Mouse (Mus musculus): ENCODE results near the gene Nr1d2.
"Not testable (repeated sequence)": the region's sequence is repeated elsewhere in the genome, so short reads cannot be mapped to it uniquely, and the experiment has no call there.

Gene Nr1d2

GRCm38 (mm10) chr14:18238750-18239731, at the start of gene Nr1d2:
Nr1d2 (minus strand) TSS chr14:18239127.
- DNase-seq (ENCODE audit: low spot score in 2 of 2): peak; percentile 74 to 93

GRCm38 (mm10) chr14:18287391-18287790, 48.5 kb upstream of the Nr1d2 start:
- no peak for DNase-seq (ENCODE audit: low spot score in 2 of 2)

GRCm38 (mm10) chr14:18286441-18286840, 47.5 kb upstream of the Nr1d2 start:
- no peak for DNase-seq (ENCODE audit: low spot score in 2 of 2)

- DNase-seq (ENCODE audit: low spot score in 2 of 2): no peak
Observed at GRCm38 (mm10) chr14:18285476-18285875, 46.5 kb upstream of the Nr1d2 start.

DNA sequence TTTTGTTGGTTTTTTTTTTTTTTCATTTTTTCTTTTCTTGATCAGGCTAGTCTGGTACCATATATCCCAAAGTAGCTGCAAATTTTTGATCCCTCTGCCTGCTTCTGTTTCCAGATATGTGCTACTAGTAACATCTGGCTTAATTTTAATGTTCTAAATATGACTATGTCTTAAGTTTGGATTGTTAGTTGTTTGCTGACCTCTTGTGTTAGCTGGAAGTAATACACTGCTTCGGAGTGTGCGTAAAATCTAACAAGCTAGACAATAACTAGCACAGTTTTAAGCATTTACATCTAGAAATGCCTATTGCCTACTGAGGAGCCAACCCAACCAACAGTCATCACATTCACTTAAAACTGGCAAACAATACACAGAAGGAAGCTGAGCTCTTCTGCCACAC, 45.7 kb upstream of the Nr1d2 start:
- DNase-seq (ENCODE audit: low spot score in 2 of 2): no peak

GRCm38 (mm10) chr14:18280375-18280774, 41.4 kb upstream of the Nr1d2 start:
- DNase-seq (ENCODE audit: low spot score in 2 of 2): no peak

DNA sequence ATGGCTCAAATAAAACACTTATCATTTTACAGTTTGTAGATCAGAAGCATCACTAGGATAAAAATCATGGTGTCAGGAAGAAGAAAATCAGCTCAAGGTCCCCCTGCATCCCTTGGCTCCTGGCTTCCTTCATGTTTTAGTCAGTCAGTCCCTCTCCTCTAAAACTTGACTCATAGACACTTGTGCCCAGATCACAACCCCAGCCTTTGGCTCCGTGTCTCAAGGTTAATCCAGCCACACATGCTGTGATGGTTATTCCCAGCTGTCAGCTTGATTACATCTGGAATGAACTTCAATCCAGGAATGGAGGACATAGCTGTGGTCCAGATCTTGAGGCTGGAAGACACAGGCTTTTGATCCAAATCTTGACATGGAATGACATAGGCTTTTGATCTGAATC, 35.6 kb upstream of the Nr1d2 start:
- DNase-seq (ENCODE audit: low spot score in 2 of 2): no peak

DNA sequence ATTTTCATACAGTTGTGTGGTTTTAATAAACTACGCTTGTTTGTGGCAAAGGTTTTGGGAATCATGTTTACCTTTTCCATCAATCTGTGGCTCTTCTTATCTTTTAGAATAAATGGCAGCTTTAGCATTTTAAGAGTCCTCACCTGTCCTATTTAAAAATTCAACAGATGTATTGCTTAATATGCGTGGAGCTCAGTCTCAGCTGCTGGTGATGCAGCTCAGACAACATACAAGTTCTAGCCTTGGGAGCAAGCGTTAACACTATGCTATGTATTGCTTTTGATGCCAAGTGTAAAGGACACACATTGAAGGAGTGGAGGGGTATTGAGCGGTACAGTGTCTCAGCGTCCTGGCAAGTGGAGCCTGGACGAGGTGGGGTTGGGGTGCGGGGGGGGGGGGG, 32.7 kb upstream of the Nr1d2 start:
- DNase-seq (ENCODE audit: low spot score in 2 of 2): no peak

GRCm38 (mm10) chr14:18270529-18271441, 31.9 kb upstream of the Nr1d2 start, which contains the start of the genes Nkiras1 and Rpl15:
Nkiras1 (plus strand) TSS chr14:18271136.
Rpl15 (minus strand) TSS chr14:18271391.
- DNase-seq (ENCODE audit: low spot score in 2 of 2): peak; percentile 87 to 97

DNA sequence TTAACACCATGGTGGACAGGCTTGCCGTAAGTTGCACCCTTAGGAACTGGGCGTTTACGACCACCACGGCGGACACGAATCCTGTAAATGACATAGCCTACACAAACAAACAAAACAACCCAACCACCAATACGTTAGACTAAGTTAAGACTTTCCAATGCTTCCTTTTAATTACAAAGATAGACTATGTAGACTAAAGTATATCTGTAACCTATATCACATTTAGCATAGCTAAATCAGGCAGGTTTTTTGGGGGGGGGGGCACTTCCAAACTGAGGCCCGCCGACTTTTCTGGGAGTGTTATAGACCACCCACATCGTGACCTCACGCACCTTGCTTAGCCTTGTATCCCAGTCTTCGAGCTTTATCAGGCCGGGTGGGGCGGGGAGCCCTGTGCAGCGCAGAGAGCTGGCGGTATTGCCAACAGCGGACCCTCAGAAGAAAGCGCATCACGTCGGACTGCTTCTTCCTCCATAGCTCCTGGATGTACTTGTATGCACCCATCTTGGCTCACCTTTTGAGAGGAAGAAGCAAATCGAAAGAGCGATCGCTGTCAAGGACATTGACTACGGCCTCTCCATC, 31.1 kb upstream of the Nr1d2 start:
- DNase-seq (ENCODE audit: low spot score in 2 of 2): not testable (repeated sequence)

GRCm38 (mm10) chr14:18263427-18263826, 24.5 kb upstream of the Nr1d2 start:
- no peak for DNase-seq (ENCODE audit: low spot score in 2 of 2)

DNA sequence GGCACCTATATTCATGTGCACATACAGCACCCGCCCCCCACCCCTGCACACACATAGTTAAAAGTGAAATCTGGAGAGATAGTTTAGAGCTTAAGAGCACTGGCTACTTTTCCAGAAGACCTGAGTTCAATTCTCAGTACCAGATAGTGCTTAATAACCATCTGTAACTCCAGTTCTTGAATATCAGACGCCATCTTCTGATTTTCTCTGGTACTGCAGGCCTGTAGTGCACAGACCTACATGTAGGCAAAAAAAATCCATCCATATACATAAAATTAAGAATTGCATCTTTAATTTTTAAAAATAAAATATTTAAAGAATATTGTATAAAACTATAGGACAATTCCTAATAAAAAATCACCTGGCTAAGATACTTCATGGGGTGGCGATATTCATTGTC, 22.3 kb upstream of the Nr1d2 start:
- no peak for DNase-seq (ENCODE audit: low spot score in 2 of 2)

- no peak for DNase-seq (ENCODE audit: low spot score in 2 of 2)
Observed at GRCm38 (mm10) chr14:18242638-18243130, 3.8 kb upstream of the Nr1d2 start.

DNA sequence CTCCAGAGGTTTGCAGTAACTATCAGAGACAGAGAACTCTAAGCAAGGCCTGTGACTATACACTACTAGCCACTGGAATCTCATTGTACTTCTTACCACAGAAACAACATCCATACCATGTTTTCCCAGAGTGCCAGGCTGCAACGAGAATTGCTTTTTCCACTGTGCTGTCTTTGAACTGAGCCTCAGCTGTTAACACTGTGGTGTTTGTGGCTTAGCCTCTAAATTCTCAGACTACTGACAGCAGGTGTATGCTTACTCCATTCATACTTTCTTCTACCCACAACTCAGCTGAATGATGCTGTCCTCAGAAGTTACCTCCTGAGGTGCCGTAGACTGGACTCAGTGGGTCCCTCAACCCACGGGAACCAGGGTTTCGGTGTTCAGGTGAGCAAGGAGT, 2.9 kb upstream of the Nr1d2 start:
- no peak for DNase-seq (ENCODE audit: low spot score in 2 of 2)

DNA sequence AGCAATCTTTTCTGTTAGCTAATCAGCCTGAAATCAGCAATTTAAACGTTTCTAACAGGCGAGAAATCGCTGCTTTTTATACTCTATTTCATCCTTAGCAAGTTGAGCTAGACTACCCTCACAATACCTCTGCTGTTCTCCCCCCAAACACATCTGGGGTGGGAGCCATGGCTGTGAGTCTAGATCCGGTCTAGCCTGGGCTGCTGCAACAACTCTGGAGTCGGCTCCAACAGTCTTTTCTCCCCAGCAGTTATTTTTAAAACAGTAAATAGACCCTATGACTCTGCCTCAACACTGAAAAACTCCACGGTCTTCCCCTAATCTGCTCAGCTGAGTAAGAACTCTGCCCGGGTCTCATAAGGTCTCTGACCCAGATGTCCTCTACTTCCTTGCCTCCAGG, 1.2 kb upstream of the Nr1d2 start:
- no peak for DNase-seq (ENCODE audit: low spot score in 2 of 2)

DNA sequence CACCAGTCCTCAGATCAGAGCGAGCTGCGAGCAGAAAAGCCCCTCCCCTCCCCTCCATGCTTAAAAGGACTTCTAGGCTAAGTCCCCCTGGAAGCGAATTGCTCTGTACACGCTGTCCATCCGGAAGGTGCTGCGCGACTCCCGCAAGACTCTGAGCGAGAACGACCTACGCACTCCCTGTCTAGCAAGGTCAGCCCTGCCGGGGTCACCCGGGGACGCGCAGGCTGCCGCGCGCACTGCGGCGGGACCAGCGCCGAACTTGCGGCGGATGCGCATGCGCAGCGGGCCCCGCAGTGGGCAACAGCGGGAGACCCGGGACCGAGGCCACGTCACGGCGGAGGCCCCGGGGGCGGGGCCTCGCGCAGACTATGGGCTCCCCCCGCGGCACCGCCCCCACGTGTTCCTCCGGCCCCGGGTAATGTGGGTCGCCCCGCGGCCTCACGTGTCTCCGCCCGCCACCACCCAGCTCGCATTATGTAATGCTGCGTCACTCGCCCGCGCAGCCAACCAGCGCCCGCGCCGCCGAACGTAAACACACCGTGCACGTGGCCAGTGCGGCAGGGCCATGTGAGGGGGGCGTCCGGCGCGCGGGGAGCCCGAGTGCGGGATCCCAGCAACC, 687 bp downstream of the Nr1d2 start:
- peak; percentile 85 to 94 for DNase-seq (ENCODE audit: low spot score in 2 of 2)

DNA sequence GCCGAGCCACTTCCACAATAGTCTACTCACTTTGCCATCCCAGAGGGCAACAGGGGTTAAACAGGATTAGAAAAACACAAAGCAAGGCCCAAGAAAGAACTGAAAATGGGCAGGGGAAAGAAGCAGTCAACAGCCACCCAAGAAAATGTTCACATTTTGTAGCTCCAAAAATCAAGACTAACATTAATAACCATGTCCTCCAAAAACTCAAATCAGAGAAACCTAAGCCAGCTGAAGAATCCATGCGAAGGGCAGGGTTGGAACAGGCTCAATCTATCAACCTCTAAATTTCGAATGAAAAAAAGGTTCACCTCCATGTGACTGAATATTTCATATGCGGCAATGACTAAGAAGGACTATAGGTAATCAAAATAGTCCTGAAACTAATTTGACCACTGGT, 1.5 kb downstream of the Nr1d2 start:
- no peak for DNase-seq (ENCODE audit: low spot score in 2 of 2)

GRCm38 (mm10) chr14:18236496-18237235, 2.3 kb downstream of the Nr1d2 start:
- not testable (repeated sequence) for DNase-seq (ENCODE audit: low spot score in 2 of 2)

DNA sequence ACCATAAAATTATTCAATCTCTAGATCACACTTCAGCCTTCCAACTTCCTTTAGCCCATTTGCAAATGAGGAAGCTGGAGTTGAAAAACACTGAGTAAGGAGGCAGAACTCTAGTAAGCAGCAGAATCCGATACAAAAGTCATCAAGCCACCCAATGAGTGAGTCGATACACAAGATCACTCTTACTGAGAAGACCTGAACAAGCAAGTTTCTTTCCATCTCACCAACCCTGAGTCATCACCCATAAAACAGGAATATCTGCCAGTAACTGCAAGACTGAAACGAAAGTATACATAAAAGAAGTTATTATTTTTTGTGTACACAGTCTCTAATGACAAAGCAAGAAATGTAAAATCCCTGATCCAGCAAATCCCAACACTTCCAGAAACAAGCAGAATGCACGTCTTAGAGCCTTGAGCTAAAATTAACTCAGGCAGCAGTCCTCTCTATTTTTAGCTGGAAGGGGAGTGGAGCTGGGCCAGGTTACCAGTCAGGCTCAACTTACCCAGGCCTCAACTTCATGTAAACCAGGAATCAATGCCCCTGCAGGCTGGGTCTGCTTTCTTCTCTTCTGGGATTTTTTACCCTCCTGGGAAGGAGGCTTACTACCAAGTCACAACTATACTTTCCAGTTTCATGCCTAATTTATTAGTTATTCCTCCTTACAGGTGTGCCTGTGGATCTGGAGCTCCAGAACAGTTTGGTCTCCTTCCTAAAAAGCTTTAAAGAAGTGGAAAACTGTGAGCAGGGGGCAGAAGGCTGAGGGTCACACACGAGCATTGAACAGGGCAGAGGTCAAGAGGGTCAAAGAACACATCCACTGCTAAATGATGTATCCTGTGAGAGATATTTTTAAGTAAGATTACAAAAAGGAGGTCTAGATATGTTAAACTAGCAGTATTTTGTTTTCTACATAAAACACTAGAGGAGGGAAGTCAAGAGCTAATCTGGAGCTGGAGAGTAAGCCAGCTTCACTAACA, 4.7 kb downstream of the Nr1d2 start:
- DNase-seq (ENCODE audit: low spot score in 2 of 2): no peak

Data from spleen, postnatal 10 days (tissue).